Mouse (Mus musculus): Measurements from ENCODE around the gene Bpifb4. TPM values are rescaled to one million over a fixed set of nuclear protein-coding genes. Genes with fewer than 3 reads are reported as not detected.

Bpifb4 gene
- polyA plus RNA-seq (2015; fragmentation: Nextera tagmentation; extraction: Ambion mirVana) = not detected in 2 replicates

GRCm38 (mm10) chr2:153937843-153938242, at the start of gene Bpifb4:
Gene Bpifb4, plus strand, starts transcription at chr2:153938212.
- WGBS = 84% methylated on average over 5 of the region's 5 CpGs
- Histone ChIP-seq H3K27me3 (no peaks in the 10 kb centered on the region), H3K27ac (no peak within 1 kb of the TSS), H3K4me3 (replicated peaks) (no peak within 1 kb of the TSS), H3K4me1 (no peaks in the 10 kb centered on the region), H3K9me3 (replicated peaks) (no peaks in the 10 kb centered on the region), H3K36me3 (no peaks in the 10 kb centered on the region), H3K9ac (no peak within 1 kb of the TSS), H3K4me2 (no peak within 1 kb of the TSS)
- no peak for ATAC-seq (replicated peaks; ENCODE audit: low FRiP score)

- Histone ChIP-seq H3K9ac (no peak overlapping the region), H3K9me3 (replicated peaks) (no peaks in the 10 kb centered on the region), H3K27me3 (no peaks in the 10 kb centered on the region), H3K27ac (no peak overlapping the region), H3K4me1 (no peaks in the 10 kb centered on the region), H3K4me3 (replicated peaks) (no peak overlapping the region), H3K36me3 (no peaks in the 10 kb centered on the region), H3K4me2 (no peak overlapping the region)
- WGBS = 81% methylated on average over 5 of the region's 5 CpGs
- ATAC-seq (replicated peaks; ENCODE audit: low FRiP score) = no peak
Observed at GRCm38 (mm10) chr2:153899111-153899510, 38.9 kb upstream of the Bpifb4 start.

- ATAC-seq (replicated peaks; ENCODE audit: low FRiP score) = no peak
- Histone ChIP-seq H3K9ac (no peak within 1 kb of the TSS), H3K36me3 (no peaks in the 10 kb centered on the region), H3K4me2 (no peak within 1 kb of the TSS), H3K4me3 (replicated peaks) (no peak within 1 kb of the TSS), H3K9me3 (replicated peaks) (no peaks in the 10 kb centered on the region), H3K27ac (no peak within 1 kb of the TSS), H3K27me3 (no peaks in the 10 kb centered on the region), H3K4me1 (no peaks in the 10 kb centered on the region)
- WGBS = 71% methylated on average over 4 of the region's 4 CpGs
Observed at GRCm38 (mm10) chr2:153900088-153900487, 37.9 kb upstream of the Bpifb4 start, which contains the start of gene Bpifb6. Gene Bpifb6, plus strand, starts transcription at chr2:153900388.

- Histone ChIP-seq H3K4me1 (no peaks in the 10 kb centered on the region), H3K27ac (no peak overlapping the region), H3K4me2 (no peak overlapping the region), H3K9ac (no peak overlapping the region), H3K36me3 (no peaks in the 10 kb centered on the region), H3K9me3 (replicated peaks) (no peaks in the 10 kb centered on the region), H3K27me3 (no peaks in the 10 kb centered on the region), H3K4me3 (replicated peaks) (no peak overlapping the region)
- no peak for ATAC-seq (replicated peaks; ENCODE audit: low FRiP score)
- WGBS = 75% methylated on average over 6 of the region's 6 CpGs
Observed at GRCm38 (mm10) chr2:153902726-153903125, 35.3 kb upstream of the Bpifb4 start.

- no peak overlapping the region for H3K9ac ChIP-seq
- ATAC-seq (replicated peaks; ENCODE audit: low FRiP score) = no peak
- no peaks in the 10 kb centered on the region for H3K36me3 ChIP-seq
- no peak overlapping the region for H3K27ac ChIP-seq
- H3K9me3 ChIP-seq (replicated peaks) = no peaks in the 10 kb centered on the region
- no peaks in the 10 kb centered on the region for H3K27me3 ChIP-seq
- 86% methylated on average over 4 of the region's 4 CpGs for WGBS
- no peak overlapping the region for H3K4me3 ChIP-seq (replicated peaks)
- H3K4me2 ChIP-seq = no peak overlapping the region
- H3K4me1 ChIP-seq = no peaks in the 10 kb centered on the region
Observed at GRCm38 (mm10) chr2:153906626-153907025, 31.4 kb upstream of the Bpifb4 start.

GRCm38 (mm10) chr2:153914151-153914550, 23.9 kb upstream of the Bpifb4 start:
- Histone ChIP-seq H3K4me3 (replicated peaks) (no peak overlapping the region), H3K9me3 (replicated peaks) (no peaks in the 10 kb centered on the region), H3K27me3 (no peaks in the 10 kb centered on the region), H3K4me1 (no peaks in the 10 kb centered on the region), H3K4me2 (no peak overlapping the region), H3K27ac (no peak overlapping the region), H3K36me3 (no peaks in the 10 kb centered on the region), H3K9ac (no peak overlapping the region)
- no peak for ATAC-seq (replicated peaks; ENCODE audit: low FRiP score)
- 63% methylated on average over 5 of the region's 5 CpGs for WGBS

- no peaks in the 10 kb centered on the region for H3K36me3 ChIP-seq
- no peak for ATAC-seq (replicated peaks; ENCODE audit: low FRiP score)
Observed at GRCm38 (mm10) chr2:153917930-153918329, 20.1 kb upstream of the Bpifb4 start, which contains the start of gene Bpifb3. Gene Bpifb3, plus strand, starts transcription at chr2:153918230.

GRCm38 (mm10) chr2:153921246-153921645, 16.8 kb upstream of the Bpifb4 start:
- no peak overlapping the region for H3K27ac ChIP-seq
- no peak overlapping the region for H3K9ac ChIP-seq
- WGBS = 85% methylated on average over 6 of the region's 6 CpGs
- H3K4me1 ChIP-seq = no peaks in the 10 kb centered on the region
- no peak for ATAC-seq (replicated peaks; ENCODE audit: low FRiP score)
- H3K4me3 ChIP-seq (replicated peaks) = no peak overlapping the region
- H3K9me3 ChIP-seq (replicated peaks) = no peaks in the 10 kb centered on the region
- H3K4me2 ChIP-seq = no peak overlapping the region
- H3K27me3 ChIP-seq = no peaks in the 10 kb centered on the region
- no peaks in the 10 kb centered on the region for H3K36me3 ChIP-seq

More at GRCm38 (mm10) chr2:153917930-153918329, 20.1 kb upstream of the Bpifb4 start, which contains the start of gene Bpifb3:
- Histone ChIP-seq H3K9ac (no peak within 1 kb of the TSS), H3K4me3 (replicated peaks) (no peak within 1 kb of the TSS), H3K27me3 (no peaks in the 10 kb centered on the region), H3K4me2 (no peak within 1 kb of the TSS), H3K9me3 (replicated peaks) (no peaks in the 10 kb centered on the region), H3K27ac (no peak within 1 kb of the TSS), H3K4me1 (no peaks in the 10 kb centered on the region)
- WGBS = 73% methylated on average over 8 of the region's 8 CpGs

GRCm38 (mm10) chr2:153929871-153930413, 8.1 kb upstream of the Bpifb4 start:
- H3K4me3 ChIP-seq (replicated peaks) = no peak overlapping the region
- 46% methylated on average over 3 of the region's 3 CpGs for WGBS
- ATAC-seq (replicated peaks; ENCODE audit: low FRiP score) = no peak

GRCm38 (mm10) chr2:153931125-153931524, 6.9 kb upstream of the Bpifb4 start:
- no peaks in the 10 kb centered on the region for H3K4me1 ChIP-seq
- no peak overlapping the region for H3K27ac ChIP-seq
- H3K4me3 ChIP-seq (replicated peaks) = no peak overlapping the region
- no peaks in the 10 kb centered on the region for H3K36me3 ChIP-seq
- no peak for ATAC-seq (replicated peaks; ENCODE audit: low FRiP score)
- no peak overlapping the region for H3K9ac ChIP-seq
- no peaks in the 10 kb centered on the region for H3K9me3 ChIP-seq (replicated peaks)
- H3K4me2 ChIP-seq = no peak overlapping the region
- 80% methylated on average over 6 of the region's 6 CpGs for WGBS
- H3K27me3 ChIP-seq = no peaks in the 10 kb centered on the region

More at GRCm38 (mm10) chr2:153929871-153930413, 8.1 kb upstream of the Bpifb4 start:
- H3K27me3 ChIP-seq = no peaks in the 10 kb centered on the region
- H3K9me3 ChIP-seq (replicated peaks) = no peaks in the 10 kb centered on the region
- no peak overlapping the region for H3K27ac ChIP-seq
- H3K9ac ChIP-seq = no peak overlapping the region
- no peaks in the 10 kb centered on the region for H3K36me3 ChIP-seq
- H3K4me2 ChIP-seq = no peak overlapping the region
- no peaks in the 10 kb centered on the region for H3K4me1 ChIP-seq

GRCm38 (mm10) chr2:153933311-153933710, 4.7 kb upstream of the Bpifb4 start:
- Histone ChIP-seq H3K9me3 (replicated peaks) (no peaks in the 10 kb centered on the region), H3K9ac (no peak overlapping the region), H3K27me3 (no peaks in the 10 kb centered on the region), H3K36me3 (no peaks in the 10 kb centered on the region), H3K4me3 (replicated peaks) (no peak overlapping the region), H3K27ac (no peak overlapping the region), H3K4me2 (no peak overlapping the region), H3K4me1 (no peaks in the 10 kb centered on the region)
- WGBS = 84% methylated on average over 6 of the region's 6 CpGs
- ATAC-seq (replicated peaks; ENCODE audit: low FRiP score) = no peak

- no peak overlapping the region for H3K9ac ChIP-seq
- no peaks in the 10 kb centered on the region for H3K9me3 ChIP-seq (replicated peaks)
- no peaks in the 10 kb centered on the region for H3K36me3 ChIP-seq
- H3K27ac ChIP-seq = no peak overlapping the region
- H3K4me2 ChIP-seq = no peak overlapping the region
- 89% methylated on average over 6 of the region's 6 CpGs for WGBS
- H3K27me3 ChIP-seq = no peaks in the 10 kb centered on the region
- no peak overlapping the region for H3K4me3 ChIP-seq (replicated peaks)
- ATAC-seq (replicated peaks; ENCODE audit: low FRiP score) = no peak
- no peaks in the 10 kb centered on the region for H3K4me1 ChIP-seq
Observed at GRCm38 (mm10) chr2:153935348-153935747, 2.7 kb upstream of the Bpifb4 start.

GRCm38 (mm10) chr2:153943537-153943936, 5.5 kb downstream of the Bpifb4 start:
- no peak for ATAC-seq (replicated peaks; ENCODE audit: low FRiP score)
- Histone ChIP-seq H3K4me3 (replicated peaks) (no peak overlapping the region), H3K36me3 (no peaks in the 10 kb centered on the region), H3K27ac (no peak overlapping the region), H3K4me2 (no peak overlapping the region), H3K9ac (no peak overlapping the region), H3K4me1 (no peaks in the 10 kb centered on the region), H3K27me3 (no peaks in the 10 kb centered on the region), H3K9me3 (replicated peaks) (no peaks in the 10 kb centered on the region)
- 34% methylated on average over 3 of the region's 3 CpGs for WGBS

All from kidney, embryonic 15.5 days (tissue).